Mouse (Mus musculus) myocyte (in vitro differentiated cells): ENCODE measurements at regions not wholly inside any gene's neighbourhood (a gene's known extent, or its start where the extent isn't known, plus 50 kb on each side); places are given as distances from the start of the nearest gene placed in this dataset.

Experiments
- H3K27me3 ChIP-seq: one replicate; pipeline ENCODE4 v1.6.1; 2011; ENCODE audit not compliant: control insufficient read depth, insufficient read depth, insufficient read length
- H3K36me3 ChIP-seq: one replicate; pipeline ENCODE4 v1.6.1; 2011; ENCODE audit not compliant: control insufficient read depth, insufficient read depth
- H3K4me2 ChIP-seq: one replicate; pipeline ENCODE4 v1.6.1; 2011; ENCODE audit warnings: low read depth, control low read depth
- H3K4me3 ChIP-seq: one replicate; pipeline ENCODE4 v1.5.1; 2011; ENCODE audit warnings: mild to moderate bottlenecking, control low read depth, moderate library complexity
- H3K79me2 ChIP-seq: one replicate; pipeline ENCODE4 v1.6.1; 2011; ENCODE audit not compliant: control insufficient read depth, insufficient read depth
- H3ac ChIP-seq: one replicate; pipeline ENCODE4 v1.6.1; 2011; ENCODE audit not compliant: control insufficient read depth, insufficient read length
- CEBPB ChIP-seq: IDR thresholded peaks from 2 replicates; pipeline ENCODE4 v1.6.1; 2011; ENCODE audit warnings: mild to moderate bottlenecking, moderate library complexity; ENCODE audit not compliant: poor library complexity, insufficient read depth, severe bottlenecking
- E2F4 ChIP-seq: IDR thresholded peaks from one replicate; pipeline ENCODE4 v1.6.1; 2011; ENCODE audit warnings: mild to moderate bottlenecking, control low read depth, moderate library complexity; ENCODE audit not compliant: insufficient read depth
- MAX ChIP-seq: IDR thresholded peaks from one replicate; pipeline ENCODE4 v1.6.1; 2011; ENCODE audit warnings: low read depth, mild to moderate bottlenecking, control low read depth
- MYOD1 ChIP-seq, 3 experiments: IDR thresholded peaks; one replicate each; pipeline ENCODE4 v1.6.1; 2011; ENCODE audit warnings: control low read depth in 2 of 3, low read depth in 2 of 3, mild to moderate bottlenecking in 2 of 3, moderate library complexity in 1 of 3; ENCODE audit not compliant: insufficient read length in 2 of 3, control insufficient read depth in 1 of 3
- MYOG ChIP-seq, 3 experiments: IDR thresholded peaks; one replicate each; pipeline ENCODE4 v1.6.1; 2011; ENCODE audit warnings: control low read depth in 2 of 3, low read depth in 2 of 3, mild to moderate bottlenecking in 2 of 3; ENCODE audit not compliant: insufficient read length in 2 of 3, control insufficient read depth in 1 of 3, insufficient read depth in 1 of 3
- POLR2A ChIP-seq: IDR thresholded peaks from one replicate; pipeline ENCODE4 v1.6.1; 2011; ENCODE audit warnings: low read depth, mild to moderate bottlenecking, control low read depth, moderate library complexity; ENCODE audit not compliant: insufficient read length
- POLR2AphosphoS2 ChIP-seq: IDR thresholded peaks from one replicate; pipeline ENCODE4 v1.6.1; 2011; ENCODE audit warnings: low read depth, control low read depth; ENCODE audit not compliant: insufficient read length
- REST ChIP-seq: IDR thresholded peaks from one replicate; pipeline ENCODE4 v1.6.1; 2011; ENCODE audit warnings: mild to moderate bottlenecking, control low read depth, moderate library complexity; ENCODE audit not compliant: insufficient read depth, insufficient read length
- SRF ChIP-seq: IDR thresholded peaks from one replicate; pipeline ENCODE4 v1.6.1; 2011; ENCODE audit warnings: low read depth; ENCODE audit not compliant: control insufficient read depth, insufficient read length
- TCF12 ChIP-seq: IDR thresholded peaks from one replicate; pipeline ENCODE4 v1.6.1; 2011; ENCODE audit warnings: mild to moderate bottlenecking, control low read depth; ENCODE audit not compliant: poor library complexity, insufficient read depth, severe bottlenecking
- TCF3 ChIP-seq: IDR thresholded peaks from one replicate; pipeline ENCODE4 v1.6.1; 2011; ENCODE audit warnings: low read depth, control low read depth; ENCODE audit not compliant: insufficient read length
- USF1 ChIP-seq: IDR thresholded peaks from one replicate; pipeline ENCODE4 v1.6.1; 2011; ENCODE audit warnings: low read depth, mild to moderate bottlenecking, control low read depth, moderate library complexity

- TF ChIP-seq E2F4 (no peak), TCF12 (no peak), SRF (no peak), REST (no peak), USF1 (no peak), MYOG (IDR thresholded peaks at IDR 0.05; ENCODE audit: control insufficient read depth in 1 of 3, insufficient read depth in 1 of 3, insufficient read length in 2 of 3, low read depth in 2 of 3) (no peak)
- Histone ChIP-seq H3K79me2 (no peaks in the 10 kb centered on the region), H3ac (no peak overlapping the region), H3K4me2 (no peak overlapping the region), H3K27me3 (no peaks in the 10 kb centered on the region), H3K4me3 (no peak overlapping the region), H3K36me3 (no peaks in the 10 kb centered on the region)
These were observed 772.3 kb upstream of the Car8 start for GRCm38 (mm10) chr4:9011129-9011518.

GRCm38 (mm10) chr4:9010381-9011128 is 771.7 kb upstream of the Car8 start:
- H3ac ChIP-seq = no peak overlapping the region
- H3K4me3 ChIP-seq = no peak overlapping the region
- no peaks in the 10 kb centered on the region for H3K79me2 ChIP-seq
- no peaks in the 10 kb centered on the region for H3K27me3 ChIP-seq
- no peak for TF ChIP-seq MYOD1 (IDR thresholded peaks at IDR 0.05; ENCODE audit: control insufficient read depth in 1 of 3, insufficient read length in 2 of 3, low read depth in 2 of 3)
- no peak for TF ChIP-seq CEBPB
- TF ChIP-seq TCF12 = no peak
- TF ChIP-seq USF1 = no peak
- TF ChIP-seq POLR2A = no peak
- no peak for TF ChIP-seq E2F4
- TF ChIP-seq POLR2AphosphoS2 = no peak
- TF ChIP-seq SRF = no peak
- no peak for TF ChIP-seq MAX
- TF ChIP-seq MYOG (IDR thresholded peaks at IDR 0.05; ENCODE audit: control insufficient read depth in 1 of 3, insufficient read depth in 1 of 3, insufficient read length in 2 of 3, low read depth in 2 of 3) = no peak
- no peak for TF ChIP-seq TCF3
- TF ChIP-seq REST = no peak
- no peaks in the 10 kb centered on the region for H3K36me3 ChIP-seq
- no peak overlapping the region for H3K4me2 ChIP-seq

GRCm38 (mm10) chr4:9009656-9010055 is 770.8 kb upstream of the Car8 start:
- Histone ChIP-seq H3K36me3 (no peaks in the 10 kb centered on the region), H3K4me3 (no peak overlapping the region), H3K27me3 (no peaks in the 10 kb centered on the region), H3K79me2 (no peaks in the 10 kb centered on the region), H3ac (no peak overlapping the region), H3K4me2 (no peak overlapping the region)
- TF ChIP-seq CEBPB = no peak
- no peak for TF ChIP-seq USF1
- no peak for TF ChIP-seq POLR2AphosphoS2
- no peak for TF ChIP-seq POLR2A
- no peak for TF ChIP-seq MYOD1 (IDR thresholded peaks at IDR 0.05; ENCODE audit: control insufficient read depth in 1 of 3, insufficient read length in 2 of 3, low read depth in 2 of 3)
- no peak for TF ChIP-seq REST
- TF ChIP-seq SRF = no peak
- no peak for TF ChIP-seq MYOG (IDR thresholded peaks at IDR 0.05; ENCODE audit: control insufficient read depth in 1 of 3, insufficient read depth in 1 of 3, insufficient read length in 2 of 3, low read depth in 2 of 3)
- no peak for TF ChIP-seq TCF12
- TF ChIP-seq MAX = no peak
- TF ChIP-seq TCF3 = no peak
- TF ChIP-seq E2F4 = no peak

GRCm38 (mm10) chr4:9005938-9006626 is 767.2 kb upstream of the Car8 start:
- Histone ChIP-seq H3K4me3 (no peak overlapping the region), H3K36me3 (no peaks in the 10 kb centered on the region), H3K27me3 (no peaks in the 10 kb centered on the region), H3K4me2 (no peak overlapping the region), H3ac (no peak overlapping the region), H3K79me2 (no peaks in the 10 kb centered on the region)
- no peak for TF ChIP-seq MAX
- TF ChIP-seq MYOG (IDR thresholded peaks at IDR 0.05; ENCODE audit: control insufficient read depth in 1 of 3, insufficient read depth in 1 of 3, insufficient read length in 2 of 3, low read depth in 2 of 3) = no peak
- no peak for TF ChIP-seq E2F4
- no peak for TF ChIP-seq MYOD1 (IDR thresholded peaks at IDR 0.05; ENCODE audit: control insufficient read depth in 1 of 3, insufficient read length in 2 of 3, low read depth in 2 of 3)
- no peak for TF ChIP-seq TCF3
- TF ChIP-seq USF1 = no peak
- no peak for TF ChIP-seq SRF
- TF ChIP-seq CEBPB = no peak
- no peak for TF ChIP-seq POLR2AphosphoS2
- no peak for TF ChIP-seq TCF12
- TF ChIP-seq POLR2A = no peak
- no peak for TF ChIP-seq REST
